22 mouse cellular contexts compared by ENCODE assay signal in the genomic region with DNA sequence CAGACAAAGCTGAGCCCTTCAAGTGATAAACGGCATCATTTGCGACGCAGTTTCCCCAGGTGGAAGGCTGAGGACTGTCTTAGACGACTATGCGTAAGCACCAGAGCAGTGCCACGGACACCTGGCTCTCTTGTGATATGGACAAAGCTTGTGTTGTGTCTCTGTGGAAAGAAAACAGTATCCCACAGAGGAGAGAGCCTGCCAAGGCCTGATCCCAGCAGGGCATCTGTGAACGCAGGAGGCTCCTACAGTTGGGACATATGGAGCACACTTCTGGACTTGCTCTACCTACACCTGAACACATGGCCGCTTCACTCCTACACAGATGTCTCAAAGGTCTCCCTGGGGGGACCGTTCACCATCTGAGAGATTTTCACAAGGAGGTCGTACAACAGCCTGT. TPM values are rescaled to one million over a fixed set of nuclear protein-coding genes. Genes with fewer than 3 reads are reported as not detected.
DNase-seq lines count a peak whose midpoint lies in the region; ATAC-seq and TF ChIP-seq lines count a peak whose summit lies in the region.
"Had no signal": no experiment of that assay in that cellular context is flagged by ENCODE, and none has a peak within 500 bp of the region (broad histone marks: within the 10 kb centered on the region; RNA-seq: fewer than 3 reads in every experiment).

No protein-coding gene starts in this region.

- H3K4me1 ChIP-seq in liver, adult 2 months (ENCODE audit: control insufficient read depth, insufficient read depth, low read length) = peaks cover 48% of the 10 kb centered on the region
- peaks cover 43% of the 10 kb centered on the region for H3K4me1 ChIP-seq in liver, postnatal 0 days (ENCODE audit: insufficient read depth)

- no peaks in the 10 kb centered on the region for H3K9me3 ChIP-seq in liver, postnatal 0 days (ENCODE audit: low read length)
- H3K9me3 ChIP-seq: forebrain, embryonic 10.5 days; heart, embryonic 15.5 days; megakaryocyte, embryonic 14.5 days; midbrain, embryonic 15.5 days had no signal

- WGBS in liver, adult 2 months = 40% methylated on average over 10 of the region's 10 CpGs
- WGBS in liver, postnatal 0 days (ENCODE audit: insufficient replicate concordance) = 75% methylated on average over 10 of the region's 10 CpGs

- H3K36me3 ChIP-seq in liver, adult 2 months (ENCODE audit: control insufficient read depth, insufficient read depth, low read length) = peaks cover 2% of the 10 kb centered on the region; the same call in 1 of the 2 replicates
- H3K36me3 ChIP-seq in liver, postnatal 0 days (replicated peaks; ENCODE audit: insufficient read depth, low read length) = no peaks in the 10 kb centered on the region; the same call in 1 of the 2 replicates
- H3K36me3 ChIP-seq: forebrain, embryonic 10.5 days; heart, embryonic 15.5 days; midbrain, embryonic 15.5 days had no signal

- no peak overlapping the region for H3K4me3 ChIP-seq in liver, adult 2 months (ENCODE audit: insufficient read depth, low read depth, low read length)
- H3K4me3 ChIP-seq in liver, postnatal 0 days (ENCODE audit: low read depth, low read length) = no peak overlapping the region
- H3K4me3 ChIP-seq: forebrain, embryonic 10.5 days; heart, embryonic 15.5 days; megakaryocyte, embryonic 14.5 days; midbrain, embryonic 15.5 days had no signal

- peak overlapping the region; percentile 80 for H3K27ac ChIP-seq in liver, adult 2 months (replicated peaks; ENCODE audit: insufficient read depth, low read depth, low read length)
- peak overlapping the region; percentile 86 for H3K27ac ChIP-seq in liver, postnatal 0 days (ENCODE audit: low read depth)
- H3K27ac ChIP-seq: forebrain, embryonic 10.5 days; heart, embryonic 15.5 days; midbrain, embryonic 15.5 days had no signal

- no peaks in the 10 kb centered on the region for H3K27me3 ChIP-seq in liver, adult 2 months (ENCODE audit: control insufficient read depth, insufficient read depth, low read length)
- H3K27me3 ChIP-seq in liver, postnatal 0 days (ENCODE audit: insufficient read depth, low read length) = no peaks in the 10 kb centered on the region
- H3K27me3 ChIP-seq: heart, embryonic 15.5 days; megakaryocyte, embryonic 14.5 days; midbrain, embryonic 15.5 days had no signal

- no peak for TF ChIP-seq POLR2A in liver, adult 2 months (IDR thresholded peaks at IDR 0.05; ENCODE audit: extremely low read depth, insufficient read depth, low read length)

- no peak for TF ChIP-seq CTCF in liver, adult 2 months (IDR thresholded peaks at IDR 0.05; ENCODE audit: low read depth, low read length)
- no peak for TF ChIP-seq CTCF in liver, postnatal 0 days (IDR thresholded peaks at IDR 0.05; ENCODE audit: low read depth)

- peak overlapping the region; percentile 17 for H3K9ac ChIP-seq in liver, adult 2 months (ENCODE audit: low read depth, low read length)
- 0 out of 2 replicates have a peak overlapping the region, but pooled peaks have one; percentile 2 for H3K9ac ChIP-seq in liver, postnatal 0 days (replicated peaks)
- H3K9ac ChIP-seq: heart, embryonic 15.5 days; midbrain, embryonic 15.5 days had no signal

- peak overlapping the region; percentile 28 for H3K4me2 ChIP-seq in liver, postnatal 0 days (ENCODE audit: low read depth, low read length)
- H3K4me2 ChIP-seq: midbrain, embryonic 15.5 days had no signal

- H3K79me2 ChIP-seq in liver, adult 2 months (ENCODE audit: control insufficient read depth, insufficient read depth, low read length) = peaks cover 10% of the 10 kb centered on the region; the same call in 1 of the 2 replicates

- no peak for DNase-seq in liver, adult 2 months (ENCODE audit: extremely low read depth, low read depth, low spot score)
- no peak for DNase-seq in liver
- peak; percentile 81 to 83 for DNase-seq in cerebellum, adult 18-20 months
- peak; percentile 85 for DNase-seq in cerebellum, postnatal 25 days
- no peak for DNase-seq in liver, postnatal 0 days
- DNase-seq in right cerebral cortex, adult 18-20 months = no peak
- DNase-seq in frontal cortex, postnatal 14 days (ENCODE audit: low spot score in 2 of 2) = no peak
- no peak for DNase-seq in kidney, postnatal 25 days
- DNase-seq: adrenal gland, postnatal 36 days; gastrocnemius, postnatal 10 days; heart, postnatal 4 days; kidney, adult 9 months; kidney, postnatal 4 days; layer of hippocampus, adult 9-11 months; lung, adult 18-20 months; lung, postnatal 14 days; right cerebral cortex, postnatal 4 days; thymus, adult 2 months had no signal

- ATAC-seq in liver, postnatal 0 days = no peak
- ATAC-seq: midbrain, embryonic 15.5 days had no signal

- no peak for TF ChIP-seq EP300 in liver, postnatal 0 days (IDR thresholded peaks at IDR 0.05; ENCODE audit: low read depth)

RNA-seq across cellular contexts. Expression of gene Abca1, which starts 15.1 kb away (rescaled TPM):
- total RNA-seq in liver, adult 2 months (2014; rRNA removed) = 65.4 and 89.1 TPM in 2 replicates
- polyA plus RNA-seq in liver, adult 2 months (2012; rRNA removed) = 17.1 and 21.0 TPM in 2 replicates
- 9.9 and 11.0 TPM in 2 replicates for polyA plus RNA-seq in liver, postnatal 0 days (2015; fragmentation: Nextera tagmentation; extraction: Ambion mirVana)

Comparison
In these comparisons a context has a peak if more than half of its experiments do, and no peak if none do; other contexts are left out.
1. DNase-seq: peak in cerebellum, adult 18-20 months (2 of 2) and cerebellum, postnatal 25 days (2 of 2); none in liver, adult 2 months (single experiment), liver (single experiment), liver, postnatal 0 days (single experiment), right cerebral cortex, adult 18-20 months (single experiment), frontal cortex, postnatal 14 days (0 of 2) and kidney, postnatal 25 days (0 of 2).